Mouse (Mus musculus): ENCODE results near the gene Tnfsf14. TPM values are rescaled to one million over a fixed set of nuclear protein-coding genes. Genes with fewer than 3 reads are reported as not detected.

The Tnfsf14 gene
- polyA plus RNA-seq (2012; ENCODE audit: insufficient read depth, insufficient read length, low replicate concordance, missing spikeins) = not detected in 2 replicates

GRCm38 (mm10) chr17:57194041-57194507, at the start of gene Tnfsf14:
Gene Tnfsf14, minus strand, starts transcription at chr17:57194177.
- Histone ChIP-seq H3K27ac (ENCODE audit: insufficient read depth, low read depth, low read length) (no peak within 1 kb of the TSS), H3K4me1 (ENCODE audit: control insufficient read depth, insufficient read depth, low read length) (no peaks in the 10 kb centered on the region; the same call in 1 of the 2 replicates), H3K4me3 (ENCODE audit: insufficient read depth, low read depth, low read length) (no peak within 1 kb of the TSS)
- WGBS = 78% methylated on average over 11 of the region's 11 CpGs
- TF ChIP-seq POLR2A (IDR thresholded peaks at IDR 0.05; ENCODE audit: insufficient read depth, low read depth, low read length) (no peak), CTCF (IDR thresholded peaks at IDR 0.05; ENCODE audit: insufficient read depth, low read depth, low read length) (no peak)

- no peak overlapping the region for H3K4me3 ChIP-seq (ENCODE audit: insufficient read depth, low read depth, low read length)
- H3K27ac ChIP-seq (ENCODE audit: insufficient read depth, low read depth, low read length) = no peak overlapping the region
- no peak for TF ChIP-seq POLR2A (IDR thresholded peaks at IDR 0.05; ENCODE audit: insufficient read depth, low read depth, low read length)
- TF ChIP-seq CTCF (IDR thresholded peaks at IDR 0.05; ENCODE audit: insufficient read depth, low read depth, low read length) = no peak
- H3K4me1 ChIP-seq (ENCODE audit: control insufficient read depth, insufficient read depth, low read length) = no peaks in the 10 kb centered on the region
- WGBS = 94% methylated on average over 9 of the region's 9 CpGs
These were observed 43.2 kb upstream of the Tnfsf14 start for GRCm38 (mm10) chr17:57237181-57237580.

- Histone ChIP-seq H3K27ac (ENCODE audit: insufficient read depth, low read depth, low read length) (no peak overlapping the region), H3K4me1 (ENCODE audit: control insufficient read depth, insufficient read depth, low read length) (no peaks in the 10 kb centered on the region), H3K4me3 (ENCODE audit: insufficient read depth, low read depth, low read length) (no peak overlapping the region)
- WGBS = 90% methylated on average over 5 of the region's 5 CpGs
- no peak for TF ChIP-seq POLR2A (IDR thresholded peaks at IDR 0.05; ENCODE audit: insufficient read depth, low read depth, low read length)
- no peak for TF ChIP-seq CTCF (IDR thresholded peaks at IDR 0.05; ENCODE audit: insufficient read depth, low read depth, low read length)
These were observed 41.8 kb upstream of the Tnfsf14 start for GRCm38 (mm10) chr17:57235803-57236202.

- WGBS = 83% methylated on average over 12 of the region's 12 CpGs
These were observed 40.4 kb upstream of the Tnfsf14 start for GRCm38 (mm10) chr17:57234254-57234928.

GRCm38 (mm10) chr17:57233038-57233437, 39.1 kb upstream of the Tnfsf14 start:
- Histone ChIP-seq H3K4me3 (ENCODE audit: insufficient read depth, low read depth, low read length) (no peak overlapping the region), H3K4me1 (ENCODE audit: control insufficient read depth, insufficient read depth, low read length) (no peaks in the 10 kb centered on the region), H3K27ac (ENCODE audit: insufficient read depth, low read depth, low read length) (no peak overlapping the region)
- TF ChIP-seq POLR2A (IDR thresholded peaks at IDR 0.05; ENCODE audit: insufficient read depth, low read depth, low read length) (no peak), CTCF (IDR thresholded peaks at IDR 0.05; ENCODE audit: insufficient read depth, low read depth, low read length) (no peak)
- WGBS = 57% methylated on average over 7 of the region's 7 CpGs

More at GRCm38 (mm10) chr17:57234254-57234928, 40.4 kb upstream of the Tnfsf14 start:
- H3K4me1 ChIP-seq (ENCODE audit: control insufficient read depth, insufficient read depth, low read length) = no peaks in the 10 kb centered on the region
- no peak for TF ChIP-seq CTCF (IDR thresholded peaks at IDR 0.05; ENCODE audit: insufficient read depth, low read depth, low read length)
- no peak for TF ChIP-seq POLR2A (IDR thresholded peaks at IDR 0.05; ENCODE audit: insufficient read depth, low read depth, low read length)
- H3K27ac ChIP-seq (ENCODE audit: insufficient read depth, low read depth, low read length) = no peak overlapping the region
- no peak overlapping the region for H3K4me3 ChIP-seq (ENCODE audit: insufficient read depth, low read depth, low read length)

- Histone ChIP-seq H3K4me1 (ENCODE audit: control insufficient read depth, insufficient read depth, low read length) (no peaks in the 10 kb centered on the region), H3K4me3 (ENCODE audit: insufficient read depth, low read depth, low read length) (no peak overlapping the region), H3K27ac (ENCODE audit: insufficient read depth, low read depth, low read length) (no peak overlapping the region)
- WGBS = 86% methylated on average over 1 of the region's 1 CpGs
- TF ChIP-seq POLR2A (IDR thresholded peaks at IDR 0.05; ENCODE audit: insufficient read depth, low read depth, low read length) (no peak), CTCF (IDR thresholded peaks at IDR 0.05; ENCODE audit: insufficient read depth, low read depth, low read length) (no peak)
These were observed 38.2 kb upstream of the Tnfsf14 start for GRCm38 (mm10) chr17:57232200-57232599.

- Histone ChIP-seq H3K27ac (ENCODE audit: insufficient read depth, low read depth, low read length) (no peak overlapping the region), H3K4me3 (ENCODE audit: insufficient read depth, low read depth, low read length) (no peak overlapping the region), H3K4me1 (ENCODE audit: control insufficient read depth, insufficient read depth, low read length) (no peaks in the 10 kb centered on the region)
- no peak for TF ChIP-seq CTCF (IDR thresholded peaks at IDR 0.05; ENCODE audit: insufficient read depth, low read depth, low read length)
- no peak for TF ChIP-seq POLR2A (IDR thresholded peaks at IDR 0.05; ENCODE audit: insufficient read depth, low read depth, low read length)
These were observed 37.4 kb upstream of the Tnfsf14 start for GRCm38 (mm10) chr17:57231321-57231771.

- Histone ChIP-seq H3K4me3 (ENCODE audit: insufficient read depth, low read depth, low read length) (no peak overlapping the region), H3K4me1 (ENCODE audit: control insufficient read depth, insufficient read depth, low read length) (no peaks in the 10 kb centered on the region), H3K27ac (ENCODE audit: insufficient read depth, low read depth, low read length) (no peak overlapping the region)
- TF ChIP-seq POLR2A (IDR thresholded peaks at IDR 0.05; ENCODE audit: insufficient read depth, low read depth, low read length) = no peak
- no peak for TF ChIP-seq CTCF (IDR thresholded peaks at IDR 0.05; ENCODE audit: insufficient read depth, low read depth, low read length)
- 57% methylated on average over 6 of the region's 6 CpGs for WGBS
These were observed 36.8 kb upstream of the Tnfsf14 start for GRCm38 (mm10) chr17:57230728-57231125.

GRCm38 (mm10) chr17:57229851-57230727, 36.1 kb upstream of the Tnfsf14 start:
- Histone ChIP-seq H3K27ac (ENCODE audit: insufficient read depth, low read depth, low read length) (no peak overlapping the region), H3K4me1 (ENCODE audit: control insufficient read depth, insufficient read depth, low read length) (no peaks in the 10 kb centered on the region), H3K4me3 (ENCODE audit: insufficient read depth, low read depth, low read length) (no peak overlapping the region)
- TF ChIP-seq CTCF (IDR thresholded peaks at IDR 0.05; ENCODE audit: insufficient read depth, low read depth, low read length) (no peak), POLR2A (IDR thresholded peaks at IDR 0.05; ENCODE audit: insufficient read depth, low read depth, low read length) (no peak)
- 73% methylated on average over 15 of the region's 15 CpGs for WGBS

Measured in olfactory bulb, adult 2 months (tissue).